Mouse (Mus musculus) liver (tissue): ENCODE measurements around the gene Yipf4.
"Not testable (repeated sequence)": the region's sequence is repeated elsewhere in the genome, so short reads cannot be mapped to it uniquely, and the experiment has no call there.

ENCODE experiments used
- DNase-seq: peaks from one replicate; pipeline ENCODE4 v3.0.0-alpha.2; 2020; ENCODE audit warnings: mixed read lengths

Gene Yipf4

DNA sequence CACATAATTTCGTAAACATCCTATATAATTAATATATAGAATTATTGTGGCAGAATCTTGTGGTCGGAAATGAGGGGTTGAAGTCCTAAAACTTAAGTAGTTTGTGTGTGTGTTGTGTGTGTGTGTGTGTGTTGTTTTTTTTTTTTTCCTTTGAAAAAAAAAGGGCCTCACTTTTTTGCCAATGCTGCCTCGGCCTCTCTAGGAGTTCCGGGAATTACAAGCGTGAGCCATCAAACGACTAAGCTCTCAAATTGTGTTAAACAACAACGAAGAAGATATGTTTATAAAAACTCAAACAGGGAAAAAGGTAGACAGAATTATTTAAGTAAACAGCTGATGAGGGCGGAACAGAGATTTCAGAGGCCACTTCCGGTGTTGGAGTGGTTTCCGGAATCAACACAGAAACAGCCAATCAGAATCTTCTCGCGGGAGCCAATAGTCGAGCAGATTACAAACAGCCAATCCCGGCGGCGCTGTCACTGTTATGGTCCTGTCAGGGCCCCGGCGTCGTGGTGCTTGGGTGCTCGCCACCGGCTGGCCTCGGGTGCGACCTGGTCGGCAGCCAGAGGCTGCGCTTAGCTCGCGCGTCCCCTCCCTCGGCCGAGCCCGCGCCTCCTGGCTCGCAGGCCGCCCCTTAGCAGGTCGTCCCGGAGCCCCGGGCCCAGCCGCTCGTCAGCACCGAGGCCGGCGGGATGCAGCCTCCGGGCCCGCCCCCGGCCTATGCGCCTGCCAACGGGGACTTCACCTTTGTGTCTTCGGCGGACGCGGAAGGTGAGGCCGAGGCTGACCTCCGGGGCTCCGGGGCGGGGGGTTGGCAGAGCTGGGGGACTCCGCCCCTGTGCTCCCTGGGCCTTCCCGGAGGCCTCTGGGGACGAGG is at the start of gene Yipf4:
Yipf4 (plus strand) TSS at position 470 of the 877 bp plus-strand sequence.
- peak; percentile 96 for DNase-seq

DNA sequence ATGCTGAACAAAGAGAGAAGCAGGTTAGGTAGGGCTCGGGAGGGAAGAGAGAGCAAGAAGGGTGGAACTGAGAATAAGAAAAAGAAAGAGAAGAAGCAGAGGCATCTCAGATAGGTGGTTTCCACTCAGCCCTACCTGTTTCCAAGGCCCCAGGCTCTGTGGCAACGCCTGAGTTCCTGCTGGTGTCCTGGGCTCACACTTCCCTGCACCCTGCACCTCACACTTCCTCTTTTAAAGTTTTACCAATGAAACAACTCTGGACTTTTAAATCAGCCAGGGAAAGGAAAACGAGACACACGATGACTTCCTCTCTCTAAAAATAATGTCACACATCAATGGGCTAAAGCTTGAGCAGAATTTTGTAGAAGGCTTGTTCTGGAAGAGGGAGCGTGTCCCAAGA is 48.8 kb upstream of the Yipf4 start:
- DNase-seq = no peak

DNA sequence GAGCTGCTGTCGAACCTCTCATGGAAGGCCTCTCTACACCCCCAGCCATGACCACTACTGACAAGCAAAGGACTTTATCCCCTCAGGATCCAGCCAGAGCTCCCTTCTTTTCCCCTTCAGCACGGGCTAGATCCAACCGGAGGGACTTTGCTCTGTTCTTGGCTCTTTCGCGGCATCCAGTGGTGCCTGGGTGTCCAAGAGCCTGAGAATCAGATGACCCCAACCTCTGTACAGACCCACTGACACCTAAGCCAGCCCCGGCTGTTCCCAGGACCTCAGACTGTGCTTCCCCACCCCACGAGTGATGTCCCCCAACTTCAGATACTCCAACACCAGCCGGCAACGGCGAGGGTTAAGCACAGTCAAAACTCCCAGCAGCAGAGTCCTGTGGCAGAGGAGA is 39.5 kb upstream of the Yipf4 start:
- no peak for DNase-seq

DNA sequence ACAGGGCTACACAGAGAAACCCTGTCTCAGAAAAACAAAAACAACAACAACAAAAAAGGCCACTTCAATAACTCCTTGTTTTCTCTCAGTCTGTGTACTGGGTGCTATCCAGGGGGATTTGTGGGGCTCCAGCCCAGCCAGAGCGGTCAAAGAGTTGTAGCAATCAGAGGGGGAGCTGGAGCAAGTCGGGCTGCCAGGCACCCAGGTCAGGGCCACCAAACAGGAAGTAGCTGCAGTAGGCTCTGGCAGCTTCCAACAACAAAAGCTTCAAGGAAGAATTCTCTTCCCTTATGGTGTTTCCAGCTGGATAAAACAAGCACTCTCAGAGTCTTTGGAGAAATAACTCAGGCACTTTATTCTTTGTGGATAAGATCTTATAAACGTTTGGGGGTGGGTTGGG is 35.4 kb upstream of the Yipf4 start:
- no peak for DNase-seq

DNA sequence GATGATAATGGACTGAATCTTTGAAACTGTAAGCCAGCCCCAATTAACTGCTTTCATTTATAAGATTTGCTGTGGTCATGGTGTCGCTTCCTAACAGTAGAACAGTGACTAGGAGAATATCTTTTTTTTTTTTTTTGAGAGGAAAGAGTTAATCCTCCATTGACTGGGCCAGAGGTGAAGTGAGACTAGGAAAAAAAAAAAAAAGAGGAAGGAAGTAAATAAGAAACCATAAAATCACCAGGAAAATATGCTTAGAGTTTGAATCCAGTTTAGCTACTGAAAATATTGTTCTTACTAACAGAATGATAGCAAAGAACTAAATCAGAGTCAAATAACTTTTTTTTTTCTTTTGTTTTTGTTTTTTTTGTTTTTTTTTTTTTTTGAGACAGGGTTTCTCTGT is 34.6 kb upstream of the Yipf4 start:
- no peak for DNase-seq

DNA sequence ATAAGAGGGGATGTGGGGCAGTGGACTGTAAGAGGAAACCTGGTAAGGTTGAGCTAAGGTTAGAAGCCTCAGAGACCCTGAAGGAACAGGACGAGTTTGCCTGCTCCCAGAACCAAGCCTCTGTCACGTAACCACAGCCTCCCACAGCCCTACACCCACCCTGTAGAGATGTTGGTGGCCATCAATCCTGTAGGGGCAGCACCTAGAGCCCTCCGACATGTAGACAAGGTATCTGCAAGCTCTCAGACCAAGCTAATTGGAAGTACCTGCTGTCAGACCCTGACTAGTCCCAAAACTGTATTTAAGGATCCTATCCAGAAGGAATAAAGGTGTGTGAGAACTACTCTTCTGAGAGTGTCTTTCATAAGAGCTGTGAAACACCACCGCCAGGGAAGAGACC is 33.9 kb upstream of the Yipf4 start:
- DNase-seq = no peak

DNA sequence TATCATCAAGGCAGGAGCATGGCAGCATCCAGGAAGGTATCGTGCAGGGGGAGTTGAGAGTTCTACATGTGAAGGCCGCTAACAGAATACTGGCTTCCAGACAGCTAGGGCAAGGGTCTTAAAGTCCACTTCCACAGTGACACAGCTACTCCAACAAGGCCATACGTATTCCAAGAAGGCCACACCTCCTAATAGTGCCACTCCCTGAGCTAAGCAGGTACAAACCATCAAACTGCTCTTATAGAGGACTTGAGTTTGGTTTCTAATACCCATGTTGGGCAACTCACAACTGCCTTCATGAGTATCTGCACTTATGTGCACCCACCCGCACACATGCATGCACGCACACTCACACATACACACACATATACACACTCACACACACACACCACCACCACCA is 32.5 kb upstream of the Yipf4 start:
- DNase-seq = no peak

DNA sequence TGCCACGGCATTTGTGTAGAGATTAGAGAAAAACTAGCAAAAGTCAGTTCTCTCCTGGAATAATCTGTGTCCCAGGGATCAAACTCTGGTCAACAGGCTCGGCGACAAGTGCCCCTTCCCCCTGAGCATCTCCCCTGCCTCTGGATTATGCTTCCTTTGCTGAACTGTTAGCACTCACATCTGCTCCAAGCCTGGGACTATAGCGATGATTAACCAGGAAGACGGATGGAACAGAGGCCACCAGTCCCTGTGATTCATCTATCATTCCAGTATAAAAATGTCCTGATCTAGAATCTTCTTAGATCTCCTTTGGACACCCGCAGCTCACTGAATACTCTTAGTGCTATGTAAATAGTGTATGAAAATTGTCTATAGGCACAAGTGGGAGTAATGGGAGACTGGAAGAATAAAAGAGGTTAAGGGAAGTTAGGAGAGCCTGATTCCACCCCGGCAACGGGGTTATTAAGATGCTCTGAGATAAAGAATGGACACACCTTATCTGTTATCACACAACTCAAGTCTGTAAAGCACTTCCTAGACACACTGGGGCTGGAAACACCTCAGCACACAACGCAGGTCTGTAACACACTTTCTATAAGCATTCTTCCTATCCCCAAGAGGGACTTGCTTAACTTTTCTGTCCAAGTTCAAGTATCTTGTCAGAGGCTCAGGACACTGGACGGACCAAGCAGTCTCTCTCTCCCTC is 31.2 kb upstream of the Yipf4 start:
- no peak for DNase-seq

DNA sequence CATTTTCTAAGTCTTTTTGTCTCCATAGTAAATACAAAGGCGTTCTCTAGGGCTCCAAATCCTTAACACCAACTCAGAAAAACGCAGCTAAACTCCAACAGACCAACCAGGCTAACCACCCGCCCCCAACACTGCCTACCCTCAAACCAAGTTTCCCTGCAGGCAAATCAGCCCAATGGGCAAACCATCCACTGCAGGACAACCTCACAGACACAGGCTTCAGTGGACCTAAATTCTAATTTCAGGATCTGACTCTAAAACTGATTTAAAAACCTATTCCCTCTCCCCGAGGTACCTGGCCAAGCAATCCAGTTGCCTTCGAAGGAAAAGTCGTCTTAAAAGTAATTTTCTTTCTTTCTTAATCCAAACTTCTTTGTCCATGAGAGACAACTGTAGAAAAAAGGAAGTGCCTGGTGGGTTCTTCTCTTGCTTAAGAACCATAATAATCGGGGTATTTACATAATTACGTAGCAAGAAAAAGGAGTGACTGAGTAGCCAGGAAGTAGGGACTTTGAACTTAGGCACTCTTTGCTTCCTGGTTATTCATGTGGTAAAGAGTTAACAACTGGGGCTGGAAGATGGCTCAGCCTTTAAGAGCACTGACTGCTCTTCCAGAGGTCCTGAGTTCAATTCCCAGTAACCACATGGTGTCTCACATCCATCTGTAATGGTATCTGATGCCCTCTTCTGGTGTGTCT is 30.4 kb upstream of the Yipf4 start, which contains the start of gene Nlrc4:
Nlrc4 (minus strand) TSS at position 432 of the 698 bp plus-strand sequence.
- no peak for DNase-seq

DNA sequence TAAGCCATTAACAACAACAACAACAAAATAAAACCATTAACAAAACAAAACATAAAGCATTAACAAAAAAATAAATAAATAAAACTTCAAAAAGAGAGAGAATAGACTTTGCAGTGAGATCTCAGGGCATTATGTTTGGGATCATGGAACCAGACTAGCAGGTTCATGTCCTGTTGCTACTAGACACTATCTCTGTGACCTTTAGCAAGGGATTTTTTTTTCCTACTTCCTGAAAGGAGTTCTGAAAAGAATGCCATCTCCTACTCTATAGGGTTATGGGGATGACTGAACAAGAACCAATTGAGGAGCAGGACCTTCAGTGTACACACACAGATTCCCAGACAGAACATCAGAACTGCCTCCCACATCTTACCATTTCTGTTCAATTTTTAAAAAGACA is 25.8 kb upstream of the Yipf4 start:
- no peak for DNase-seq

DNA sequence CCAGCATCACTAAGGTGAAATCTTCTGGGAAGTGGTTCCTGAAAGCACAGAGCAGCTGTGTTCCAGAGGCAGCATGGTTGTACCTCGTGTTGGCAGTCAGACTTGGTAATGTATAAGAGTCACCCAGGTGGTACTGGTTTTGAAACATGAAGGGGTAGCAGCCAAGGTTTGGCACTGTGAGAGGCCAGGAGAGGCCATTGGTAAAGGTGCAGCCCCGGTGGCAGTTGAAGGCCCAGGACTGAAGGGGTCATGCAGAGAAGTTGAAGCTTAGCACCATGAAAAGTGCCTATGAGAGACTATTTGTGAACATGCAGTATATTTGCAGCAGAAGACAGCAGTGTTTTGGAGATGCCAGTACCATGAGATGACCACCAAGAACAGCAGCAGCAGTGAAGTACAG is 21.3 kb upstream of the Yipf4 start:
- not testable (repeated sequence) for DNase-seq

DNA sequence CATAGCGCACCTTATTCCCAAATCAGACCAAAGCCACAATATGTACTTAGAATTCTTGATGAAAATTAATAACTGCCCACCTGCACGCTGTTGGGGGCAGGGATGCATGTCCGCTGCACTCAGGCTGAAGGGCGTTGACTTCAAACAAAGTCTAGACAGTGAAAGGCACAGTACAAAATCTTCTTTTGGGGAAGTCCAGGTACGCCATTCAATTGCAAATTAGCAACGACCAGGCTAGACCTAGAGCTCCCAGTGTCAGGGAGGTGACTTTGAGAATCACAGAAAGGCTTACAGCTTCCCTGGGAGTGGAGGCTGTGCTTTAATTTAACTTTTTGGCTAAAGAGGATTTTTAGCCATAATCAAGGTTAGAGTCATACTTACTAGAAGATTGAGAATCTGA is 19.2 kb upstream of the Yipf4 start:
- DNase-seq = not testable (repeated sequence)

DNA sequence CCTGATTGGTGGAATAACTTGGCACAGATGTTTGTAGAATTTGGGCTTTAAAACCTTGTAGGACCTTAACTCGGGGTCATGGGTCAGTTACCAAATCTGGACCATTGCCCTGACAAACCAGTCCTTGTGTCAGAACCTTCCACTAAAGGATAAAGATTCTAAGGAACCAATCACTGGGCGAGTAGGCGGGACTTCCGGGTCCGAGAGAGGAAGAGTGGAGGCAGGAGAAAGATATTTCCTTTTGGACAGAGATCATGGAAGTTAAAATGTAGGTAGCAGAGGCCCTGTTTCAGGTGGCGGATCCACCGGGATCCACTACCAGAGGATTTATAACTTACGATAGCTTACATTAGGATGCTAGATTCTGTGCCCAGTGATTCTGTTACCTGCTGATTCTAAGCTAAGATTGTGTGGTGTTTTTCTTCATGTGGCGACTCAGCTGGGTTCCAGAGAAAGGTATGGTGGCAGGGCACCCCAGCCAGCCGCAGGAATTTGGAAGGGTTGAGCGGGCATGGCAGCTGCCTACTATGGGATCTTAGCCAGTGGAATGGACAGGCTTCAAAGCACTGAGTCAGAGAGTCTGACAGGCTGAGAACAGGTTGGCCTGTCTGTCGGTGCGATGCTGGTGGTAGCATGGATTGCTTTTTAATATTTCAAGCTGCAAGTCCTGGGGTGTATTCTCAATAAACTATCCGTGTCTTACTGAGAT is 8.8 kb upstream of the Yipf4 start:
- no peak for DNase-seq

DNA sequence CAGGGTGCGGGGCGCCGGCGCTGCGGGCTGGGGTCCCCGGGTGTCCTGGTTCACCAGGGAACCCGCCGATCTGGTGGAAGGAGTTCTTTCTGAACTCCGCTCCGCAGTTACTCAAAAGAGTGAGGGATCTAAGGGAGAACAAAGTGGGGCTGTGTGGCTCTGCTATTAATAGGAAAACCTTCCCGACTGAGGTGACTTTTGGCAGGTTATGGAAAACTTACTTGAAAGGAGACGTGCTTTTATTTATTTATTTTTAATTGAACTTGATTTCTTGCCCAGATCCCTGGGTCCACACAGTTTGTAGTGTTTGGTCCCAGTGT is 568 bp downstream of the Yipf4 start:
- no peak for DNase-seq

DNA sequence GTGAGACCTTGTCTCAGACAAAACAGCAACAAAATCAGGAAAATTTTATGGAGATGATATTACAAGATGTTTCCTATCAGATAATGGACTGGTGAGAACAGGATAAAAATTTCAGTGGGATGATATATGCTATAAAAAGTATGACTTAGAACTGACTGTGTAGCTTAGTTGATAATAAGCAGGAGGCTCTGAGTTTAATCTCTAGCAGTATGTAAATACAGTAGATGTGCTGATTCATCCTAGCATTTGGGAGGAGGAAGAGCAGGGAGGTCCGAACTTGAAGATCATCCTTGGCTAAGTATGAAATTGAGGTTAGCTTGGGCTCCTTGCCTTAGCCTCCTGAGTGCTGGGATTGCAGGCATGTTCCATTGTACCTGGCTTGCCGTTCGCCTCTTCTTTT is 2.3 kb downstream of the Yipf4 start:
- peak; percentile 22 for DNase-seq

DNA sequence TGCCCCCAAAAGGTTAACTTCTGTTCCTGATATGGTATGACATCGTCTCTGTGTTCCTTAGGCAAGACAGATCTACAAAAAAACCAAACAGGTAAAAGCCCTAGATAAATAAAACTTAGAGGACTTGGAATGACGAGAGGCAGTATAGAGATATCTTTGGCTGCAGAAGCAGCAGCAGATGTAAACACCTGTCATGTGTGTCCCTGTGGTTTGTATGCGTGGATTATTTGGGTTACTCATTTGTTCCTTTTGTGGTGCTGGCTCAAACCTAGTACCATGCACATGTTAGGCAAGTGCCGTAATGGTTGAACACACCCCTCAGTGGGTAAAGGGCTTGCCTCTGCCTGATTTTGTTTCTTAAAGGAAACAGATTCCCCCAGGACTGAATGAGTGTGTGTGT is 10.9 kb downstream of the Yipf4 start:
- DNase-seq = no peak

DNA sequence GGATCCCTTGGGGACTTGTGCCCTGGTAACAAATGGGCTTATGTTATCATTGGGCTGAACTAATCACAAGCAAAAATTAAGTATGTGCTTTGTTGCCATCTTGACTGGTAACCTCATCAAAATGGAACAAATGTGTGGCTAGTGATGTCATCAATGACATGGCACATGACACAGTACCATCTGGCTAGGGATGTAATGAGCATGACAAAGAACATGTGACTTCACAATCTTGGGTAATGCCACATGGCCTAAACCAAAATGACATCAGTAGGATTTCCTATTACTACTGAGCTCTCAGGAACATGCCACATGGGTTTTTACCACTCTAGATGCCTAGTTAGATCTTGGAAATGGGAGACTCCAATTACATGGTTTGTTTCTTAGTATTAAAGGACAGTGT is 11.8 kb downstream of the Yipf4 start:
- no peak for DNase-seq

DNA sequence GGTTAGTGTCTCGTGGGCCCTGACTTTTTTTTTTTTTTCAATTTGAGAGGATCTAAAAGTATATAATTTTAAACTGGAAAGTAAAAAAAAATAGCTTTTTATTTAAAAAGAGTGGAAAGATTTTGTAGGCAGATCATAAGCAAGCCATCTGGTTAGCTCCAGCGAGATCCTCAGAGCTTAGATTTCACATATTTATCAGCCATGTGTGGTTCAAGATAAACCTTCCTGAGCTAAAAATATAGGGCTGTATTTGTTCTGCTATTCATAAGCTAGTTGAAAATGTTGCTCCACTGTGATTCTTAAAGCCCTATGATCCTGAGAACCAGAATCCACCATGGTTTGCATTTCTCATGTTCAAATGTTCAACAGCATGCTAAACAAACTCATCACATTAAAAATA is 18.6 kb downstream of the Yipf4 start:
- no peak for DNase-seq

DNA sequence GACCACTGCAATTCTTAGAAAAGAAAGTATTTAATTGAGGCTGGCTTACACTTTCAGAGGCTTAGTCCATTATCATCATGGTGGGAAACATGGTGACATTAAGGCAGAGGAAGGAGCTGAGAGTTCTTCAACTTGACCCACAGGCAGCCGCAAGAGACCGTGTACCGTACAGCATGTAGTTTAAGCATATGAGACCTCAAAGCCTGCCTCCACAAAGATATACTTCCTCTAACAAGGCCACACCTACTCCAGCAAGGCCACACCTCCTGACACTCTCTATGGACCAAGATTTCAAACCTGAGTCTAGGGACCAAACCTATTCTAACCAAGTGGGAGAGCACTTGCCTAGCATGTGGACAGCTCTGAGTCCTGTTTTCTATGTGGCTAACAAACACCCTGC is 19.3 kb downstream of the Yipf4 start:
- DNase-seq = no peak

DNA sequence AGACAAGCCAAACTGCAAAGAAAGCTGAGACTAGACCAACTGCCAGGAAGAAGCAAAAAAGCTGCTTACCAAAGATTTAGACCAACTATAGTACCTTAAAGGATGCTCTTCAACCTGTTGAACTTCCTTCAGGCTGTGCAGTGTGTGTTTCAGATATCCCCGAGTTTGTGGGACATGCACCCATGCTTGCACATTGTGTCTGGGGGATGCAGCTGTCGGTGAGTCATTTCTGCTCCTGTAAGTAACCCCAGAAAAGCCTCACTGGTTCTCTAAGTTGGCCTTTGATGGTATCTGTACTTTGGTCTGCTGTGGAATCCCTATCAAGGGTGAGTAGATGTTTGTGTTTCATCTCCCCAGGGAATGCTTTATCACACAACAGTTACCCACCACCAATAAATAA is 23.0 kb downstream of the Yipf4 start:
- no peak for DNase-seq

DNA sequence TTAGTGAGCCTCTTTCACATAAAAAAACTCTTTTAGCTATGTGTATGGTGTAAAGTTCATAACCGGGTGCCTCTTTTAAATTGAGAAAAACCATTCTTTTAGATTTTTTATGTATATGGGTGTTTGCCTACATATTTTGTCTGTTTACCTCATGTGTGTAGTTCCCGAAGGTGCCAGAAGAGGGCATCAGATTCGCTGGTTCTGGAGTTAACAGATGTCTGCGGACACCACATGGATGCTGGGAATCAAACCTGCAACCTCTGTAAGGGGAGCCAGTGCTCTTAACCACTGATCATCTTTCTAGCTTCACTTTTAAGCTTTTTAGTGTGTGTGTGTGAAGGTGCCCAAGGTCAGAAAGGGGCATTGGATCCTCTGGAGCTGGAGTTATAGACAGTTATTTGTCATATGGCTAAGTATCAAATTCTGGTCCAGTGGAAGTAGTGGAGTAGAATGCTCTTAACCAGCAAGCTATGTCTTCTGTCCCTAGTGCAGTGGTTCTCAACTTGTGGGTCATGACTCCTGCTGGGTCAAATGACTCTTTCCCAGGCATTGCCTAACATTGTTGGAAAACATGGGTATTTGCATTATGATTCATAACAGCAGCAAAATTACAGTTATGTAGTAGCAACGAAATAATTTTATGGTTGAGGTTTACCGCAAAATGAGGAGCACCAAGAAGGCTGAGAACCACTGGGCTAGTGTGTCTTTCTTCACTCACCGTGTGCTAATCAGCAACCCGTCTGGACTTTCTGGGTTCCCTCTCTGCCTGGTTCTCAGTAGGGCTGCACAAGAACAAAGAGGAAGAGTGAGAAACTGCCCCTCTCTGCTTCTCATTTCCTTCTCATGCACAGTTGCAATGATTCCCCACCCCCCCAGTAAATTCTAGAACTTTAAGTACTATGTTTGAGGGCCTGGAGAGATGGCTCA is 33.8 kb downstream of the Yipf4 start:
- DNase-seq = no peak

DNA sequence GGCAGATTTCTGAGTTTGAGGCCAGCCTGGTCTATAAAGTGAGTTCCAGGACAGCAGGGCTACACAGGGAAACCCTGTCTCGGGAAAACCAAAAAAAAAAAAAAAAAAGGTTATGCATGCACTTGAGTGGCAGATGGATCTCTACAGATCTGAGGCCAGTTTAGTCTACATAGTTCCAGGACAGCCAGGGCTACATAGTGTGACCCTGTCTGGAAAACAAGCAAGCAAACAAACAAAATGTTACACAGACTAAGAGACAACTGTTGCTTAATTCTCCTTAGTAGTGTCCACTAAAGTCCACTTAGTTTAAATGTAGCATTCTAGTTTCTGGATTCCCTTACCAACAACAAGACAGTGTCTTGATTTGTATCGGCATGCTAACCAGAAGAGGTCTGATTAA is 36.8 kb downstream of the Yipf4 start:
- no peak for DNase-seq
